Mouse (Mus musculus): ENCODE results near the gene Zcchc14. TPM values are rescaled to one million over a fixed set of nuclear protein-coding genes. Genes with fewer than 3 reads are reported as not detected.
"Not testable (repeated sequence)": the region's sequence is repeated elsewhere in the genome, so short reads cannot be mapped to it uniquely, and the experiment has no call there.

Gene Zcchc14
- polyA plus RNA-seq, 1 experiment from 2014 or later, result 15.0 TPM

- peaks cover 82% of the 10 kb centered on the region for H3K36me3 ChIP-seq
- no peak overlapping the region for H3K27ac ChIP-seq (replicated peaks)
- H3K9me3 ChIP-seq (replicated peaks), result no peaks in the 10 kb centered on the region
- H3K4me2 ChIP-seq (replicated peaks), result no peak overlapping the region
- WGBS, result 88% methylated on average over 7 of the region's 7 CpGs
- H3K9ac ChIP-seq, result no peak overlapping the region
- no peak overlapping the region for H3K4me3 ChIP-seq (replicated peaks)
- no peak for ATAC-seq (ENCODE audit: insufficient number of reproducible peaks, low FRiP score, low TSS enrichment, low read depth)
- H3K27me3 ChIP-seq, result no peaks in the 10 kb centered on the region
- peaks cover 5% of the 10 kb centered on the region; the same call in 1 of the 2 replicates for H3K4me1 ChIP-seq
These were observed 54.5 kb downstream of the Zcchc14 start for GRCm38 (mm10) chr8:121598190-121598589.

GRCm38 (mm10) chr8:121597492-121597891 is 55.2 kb downstream of the Zcchc14 start:
- WGBS, result 73% methylated on average over 2 of the region's 2 CpGs
- H3K4me1 ChIP-seq; ATAC-seq (ENCODE audit: insufficient number of reproducible peaks, low FRiP score, low TSS enrichment, low read depth); H3K27me3 ChIP-seq; H3K4me3 ChIP-seq (replicated peaks); H3K4me2 ChIP-seq (replicated peaks); H3K27ac ChIP-seq (replicated peaks); H3K9me3 ChIP-seq (replicated peaks); H3K9ac ChIP-seq: not testable (repeated sequence)
- peaks cover 75% of the 10 kb centered on the region for H3K36me3 ChIP-seq

- H3K27ac ChIP-seq (replicated peaks), result no peak overlapping the region
- H3K9me3 ChIP-seq (replicated peaks), result no peaks in the 10 kb centered on the region
- H3K27me3 ChIP-seq, result no peaks in the 10 kb centered on the region
- peaks cover 30% of the 10 kb centered on the region for H3K4me1 ChIP-seq
- no peak overlapping the region for H3K4me3 ChIP-seq (replicated peaks)
- H3K9ac ChIP-seq, result no peak overlapping the region
- no peak overlapping the region for H3K4me2 ChIP-seq (replicated peaks)
- peaks cover 42% of the 10 kb centered on the region for H3K36me3 ChIP-seq
- no peak for ATAC-seq (ENCODE audit: insufficient number of reproducible peaks, low FRiP score, low TSS enrichment, low read depth)
- 65% methylated on average over 9 of the region's 9 CpGs for WGBS
These were observed 58.7 kb downstream of the Zcchc14 start for GRCm38 (mm10) chr8:121593983-121594382.

GRCm38 (mm10) chr8:121593293-121593692 is 59.4 kb downstream of the Zcchc14 start:
- H3K9ac ChIP-seq, result no peak overlapping the region
- H3K36me3 ChIP-seq, result peaks cover 42% of the 10 kb centered on the region
- H3K4me1 ChIP-seq, result peaks cover 30% of the 10 kb centered on the region
- no peaks in the 10 kb centered on the region for H3K9me3 ChIP-seq (replicated peaks)
- ATAC-seq (ENCODE audit: insufficient number of reproducible peaks, low FRiP score, low TSS enrichment, low read depth), result no peak
- H3K27me3 ChIP-seq, result no peaks in the 10 kb centered on the region
- H3K27ac ChIP-seq (replicated peaks), result no peak overlapping the region
- H3K4me2 ChIP-seq (replicated peaks), result no peak overlapping the region
- H3K4me3 ChIP-seq (replicated peaks), result no peak overlapping the region
- 90% methylated on average over 5 of the region's 5 CpGs for WGBS

GRCm38 (mm10) chr8:121591178-121592066 is 61.3 kb downstream of the Zcchc14 start:
- 11% methylated on average over 20 of the region's 20 CpGs for WGBS
- Histone ChIP-seq H3K36me3 (peaks cover 27% of the 10 kb centered on the region), H3K9ac (peak overlapping the region; percentile 75), H3K4me2 (replicated peaks) (peak overlapping the region; percentile 88), H3K9me3 (replicated peaks) (no peaks in the 10 kb centered on the region), H3K27me3 (no peaks in the 10 kb centered on the region), H3K27ac (replicated peaks) (peak overlapping the region; percentile 75), H3K4me3 (replicated peaks) (peak overlapping the region; percentile 93), H3K4me1 (peaks cover 30% of the 10 kb centered on the region)
- ATAC-seq (ENCODE audit: insufficient number of reproducible peaks, low FRiP score, low TSS enrichment, low read depth), result no peak

GRCm38 (mm10) chr8:121590203-121591177 is 62.2 kb downstream of the Zcchc14 start, which contains the start of gene Map1lc3b:
Map1lc3b (plus strand) TSS chr8:121590361.
- Histone ChIP-seq H3K4me1 (peaks cover 30% of the 10 kb centered on the region), H3K27ac (replicated peaks) (peak within 1 kb of the TSS; percentile 75), H3K4me3 (replicated peaks) (peak within 1 kb of the TSS; percentile 93), H3K36me3 (peaks cover 19% of the 10 kb centered on the region), H3K4me2 (replicated peaks) (peak within 1 kb of the TSS; percentile 88), H3K27me3 (no peaks in the 10 kb centered on the region), H3K9ac (peak within 1 kb of the TSS; percentile 75), H3K9me3 (replicated peaks) (no peaks in the 10 kb centered on the region)
- ATAC-seq (ENCODE audit: insufficient number of reproducible peaks, low FRiP score, low TSS enrichment, low read depth), result peak; percentile 82
- under 1% methylated on average over 92 of the region's 94 CpGs for WGBS

GRCm38 (mm10) chr8:121589205-121589726 is 63.4 kb downstream of the Zcchc14 start:
- 34% methylated on average over 2 of the region's 2 CpGs for WGBS

GRCm38 (mm10) chr8:121588750-121589149 is 64.0 kb downstream of the Zcchc14 start:
- Histone ChIP-seq H3K27ac (replicated peaks) (no peak overlapping the region), H3K36me3 (0 out of 2 replicates have a peak, but pooled peaks cover 4% of the 10 kb centered on the region), H3K4me1 (peaks cover 37% of the 10 kb centered on the region), H3K9ac (no peak overlapping the region), H3K9me3 (replicated peaks) (no peaks in the 10 kb centered on the region), H3K4me3 (replicated peaks) (no peak overlapping the region), H3K27me3 (no peaks in the 10 kb centered on the region), H3K4me2 (replicated peaks) (no peak overlapping the region)
- ATAC-seq (ENCODE audit: insufficient number of reproducible peaks, low FRiP score, low TSS enrichment, low read depth), result no peak
- WGBS, result 88% methylated on average over 4 of the region's 4 CpGs

More at GRCm38 (mm10) chr8:121589205-121589726, 63.4 kb downstream of the Zcchc14 start:
- H3K9ac ChIP-seq, result no peak overlapping the region
- no peaks in the 10 kb centered on the region for H3K9me3 ChIP-seq (replicated peaks)
- no peak overlapping the region for H3K27ac ChIP-seq (replicated peaks)
- peaks cover 36% of the 10 kb centered on the region for H3K4me1 ChIP-seq
- peaks cover 8% of the 10 kb centered on the region for H3K36me3 ChIP-seq
- no peak overlapping the region for H3K4me3 ChIP-seq (replicated peaks)
- H3K4me2 ChIP-seq (replicated peaks), result no peak overlapping the region
- no peaks in the 10 kb centered on the region for H3K27me3 ChIP-seq
- ATAC-seq (ENCODE audit: insufficient number of reproducible peaks, low FRiP score, low TSS enrichment, low read depth), result no peak

- peak; percentile 97 for ATAC-seq (ENCODE audit: insufficient number of reproducible peaks, low FRiP score, low TSS enrichment, low read depth)
- Histone ChIP-seq H3K4me1 (peaks cover 11% of the 10 kb centered on the region), H3K4me3 (replicated peaks) (peak overlapping the region; percentile 70), H3K4me2 (replicated peaks) (peak overlapping the region; percentile 72), H3K9me3 (replicated peaks) (no peaks in the 10 kb centered on the region), H3K36me3 (no peaks in the 10 kb centered on the region), H3K27ac (replicated peaks) (peak overlapping the region; percentile 79), H3K9ac (peak overlapping the region; percentile 75), H3K27me3 (no peaks in the 10 kb centered on the region)
- 1% methylated on average over 47 of the region's 47 CpGs for WGBS
These were observed 67.4 kb downstream of the Zcchc14 start for GRCm38 (mm10) chr8:121585159-121585825.

GRCm38 (mm10) chr8:121584730-121585129 is 68.0 kb downstream of the Zcchc14 start:
- H3K9me3 ChIP-seq (replicated peaks), result no peaks in the 10 kb centered on the region
- no peaks in the 10 kb centered on the region for H3K36me3 ChIP-seq
- ATAC-seq (ENCODE audit: insufficient number of reproducible peaks, low FRiP score, low TSS enrichment, low read depth), result no peak
- H3K9ac ChIP-seq, result no peak overlapping the region; the same call in 1 of the 2 replicates
- 43% methylated on average over 13 of the region's 13 CpGs for WGBS
- peak overlapping the region; percentile 72 for H3K4me2 ChIP-seq (replicated peaks)
- no peak overlapping the region for H3K27ac ChIP-seq (replicated peaks)
- H3K27me3 ChIP-seq, result no peaks in the 10 kb centered on the region
- H3K4me1 ChIP-seq, result peaks cover 7% of the 10 kb centered on the region
- H3K4me3 ChIP-seq (replicated peaks), result peak overlapping the region; percentile 70
